Mouse (Mus musculus) CH12.LX (cell line): ENCODE results near the gene Smim23. TPM values are rescaled to one million over a fixed set of nuclear protein-coding genes. Genes with fewer than 3 reads are reported as not detected.

Experiments
- DNase-seq: peaks from one replicate; pipeline ENCODE4 v3.0.0-alpha.2; 2013; ENCODE audit errors: extremely low read depth
- H3K27ac ChIP-seq: 2 replicates; pipeline ENCODE4 v1.5.1; 2012; ENCODE audit warnings: low read depth, mild to moderate bottlenecking, control low read depth, moderate library complexity; ENCODE audit not compliant: insufficient read depth
- H3K27me3 ChIP-seq: replicated peaks from 2 replicates; pipeline ENCODE3; 2012; ENCODE audit warnings: inconsistent platforms
- H3K36me3 ChIP-seq, 2 experiments: replicated peaks in 1 of 2; 2 replicates each; pipeline versions ENCODE3 to v1.6.1; 2012; ENCODE audit warnings: inconsistent platforms in 1 of 2, low read length in 1 of 2, mild to moderate bottlenecking in 1 of 2, mixed read lengths in 1 of 2, moderate library complexity in 1 of 2; ENCODE audit not compliant: control insufficient read depth in 1 of 2, insufficient read depth in 1 of 2
- H3K4me1 ChIP-seq, 2 experiments: 2 replicates each; pipeline ENCODE4 v1.6.1; 2012; ENCODE audit warnings: inconsistent platforms in 1 of 2, moderate library complexity in 1 of 2; ENCODE audit not compliant: insufficient read depth in 2 of 2, control insufficient read depth in 1 of 2
- H3K4me2 ChIP-seq: 2 replicates; pipeline ENCODE4 v1.6.1; 2012; ENCODE audit warnings: low read depth, mild to moderate bottlenecking, control low read depth; ENCODE audit not compliant: poor library complexity, insufficient read depth, severe bottlenecking
- H3K4me3 ChIP-seq, 3 experiments: fragments of 150-350 bp in 1 of 3; sonication (generic) in 1 of 3; replicated peaks in 1 of 3; 2 replicates each; pipeline versions ENCODE3 to v1.5.1; 2011 to 2012; ENCODE audit warnings: low read depth in 2 of 3, low read length in 2 of 3, mild to moderate bottlenecking in 2 of 3, moderate library complexity in 2 of 3, control low read depth in 1 of 3, improper control_type of control experiment in 1 of 3, inconsistent platforms in 1 of 3, mixed read lengths in 1 of 3; ENCODE audit not compliant: poor library complexity in 1 of 3
- H3K79me2 ChIP-seq: replicated peaks from 2 replicates; pipeline ENCODE4 v1.6.1; 2012; ENCODE audit warnings: mild to moderate bottlenecking, moderate library complexity; ENCODE audit not compliant: control insufficient read depth, poor library complexity, insufficient read depth, severe bottlenecking; ENCODE audit errors: extremely low read depth
- H3K9ac ChIP-seq: 2 replicates; pipeline ENCODE4 v1.6.1; 2012; ENCODE audit warnings: low read depth, mild to moderate bottlenecking, control low read depth, moderate library complexity; ENCODE audit not compliant: insufficient read depth
- H3K9me3 ChIP-seq: replicated peaks from 2 replicates; pipeline ENCODE3; 2012; ENCODE audit warnings: low read length, inconsistent platforms, mixed read lengths
- CHD2 ChIP-seq: IDR thresholded peaks from 2 replicates; pipeline ENCODE4 v1.6.1; 2011; ENCODE audit warnings: low read length, improper control_type of control experiment
- CTCF ChIP-seq, 2 experiments: IDR thresholded peaks in 1 of 2; conservative IDR thresholded peaks in 1 of 2; 2 replicates each; pipeline ENCODE4 v1.5.1; 2011 to 2012; ENCODE audit warnings: low read depth in 2 of 2, low read length in 2 of 2, improper control_type of control experiment in 1 of 2, inconsistent platforms in 1 of 2, mild to moderate bottlenecking in 1 of 2, moderate library complexity in 1 of 2
- E2F4 ChIP-seq: IDR thresholded peaks from 2 replicates; pipeline ENCODE4 v1.6.1; 2011; ENCODE audit warnings: low read depth, low read length, improper control_type of control experiment; ENCODE audit not compliant: insufficient replicate concordance
- EP300 ChIP-seq: IDR thresholded peaks from 2 replicates; pipeline ENCODE4 v1.6.1; 2011; ENCODE audit warnings: low read length, improper control_type of control experiment
- MAFK ChIP-seq: IDR thresholded peaks from 2 replicates; pipeline ENCODE4 v1.6.1; 2011; ENCODE audit warnings: low read length, improper control_type of control experiment; ENCODE audit not compliant: insufficient replicate concordance
- MAZ ChIP-seq: IDR thresholded peaks from 2 replicates; pipeline ENCODE4 v1.6.1; 2012; ENCODE audit warnings: low read depth, mild to moderate bottlenecking, inconsistent platforms, low read length, improper control_type of control experiment, moderate library complexity
- POLR2AphosphoS2 ChIP-seq: IDR thresholded peaks from 2 replicates; pipeline ENCODE4 v1.6.1; 2011; ENCODE audit warnings: low read depth, low read length, improper control_type of control experiment
- RAD21 ChIP-seq: IDR thresholded peaks from 2 replicates; pipeline ENCODE4 v1.6.1; 2011; ENCODE audit warnings: low read depth, mild to moderate bottlenecking, low read length, improper control_type of control experiment, moderate library complexity
- SMC3 ChIP-seq: IDR thresholded peaks from 2 replicates; pipeline ENCODE4 v1.6.1; 2011; ENCODE audit warnings: low read depth, low read length, improper control_type of control experiment
- TCF12 ChIP-seq: IDR thresholded peaks from 2 replicates; pipeline ENCODE4 v1.6.1; 2014; ENCODE audit warnings: low read depth, mild to moderate bottlenecking, inconsistent platforms, low read length, improper control_type of control experiment
- dilution Hi-C: fragments of 300-500 bp; cut with MboI; formaldehyde crosslinking; loops from 2 replicates; pipeline ENCODE4 v1.14.3; 2020; ENCODE audit warnings: low sequenced_read_pairs; ENCODE audit not compliant: extremely low pct_unique_long_range_greater_than_20kb, extremely low pct_ligation_motif_present
- in situ Hi-C: fragments of 300-500 bp; cut with MboI; formaldehyde crosslinking; loops from 3 replicates; pipeline ENCODE4 v1.14.3; 2019; ENCODE audit warnings: low sequenced_read_pairs, low pct_ligation_motif_present, low pct_unique_long_range_greater_than_20kb, mixed read lengths
- polyA plus RNA-seq: library from polyadenylated mRNA; unstranded; fragments of >175 nt; gene quantifications from 2 replicates; pipeline ENCODE4 v1.2.1, GENCODE M21; 2012; ENCODE audit warnings: low read depth; ENCODE audit not compliant: insufficient read length
- total RNA-seq, 2 experiments: library from RNA; depleted of rRNA; stranded (reverse); fragments of 300-350 nt in 1 of 2; fragments of >200 nt in 1 of 2; gene quantifications; 2 replicates each; pipeline ENCODE4 v1.2.3; 2012 to 2014

Smim23 gene
- total and polyA plus RNA-seq, 3 experiments, result not detected

- Histone ChIP-seq H3K79me2 (no peaks in the 10 kb centered on the region), H3K9ac (no peak overlapping the region), H3K27me3 (no peaks in the 10 kb centered on the region), H3K9me3 (no peaks in the 10 kb centered on the region), H3K27ac (no peak overlapping the region), H3K4me3 (no peak overlapping the region), H3K4me1 (peaks cover 6 to 20% of the 10 kb centered on the region in 2 experiments), H3K4me2 (no peak overlapping the region), H3K36me3 (no peaks in the 10 kb centered on the region)
- dilution Hi-C loops, result no loop called here
- peak in 1 of 2 experiments; percentile 4; a peak in 1 of 4 replicates for TF ChIP-seq CTCF (conservative IDR thresholded peaks at IDR 0.05 in 1 of 2, IDR thresholded peaks at IDR 0.05 in 1 of 2; ENCODE audit: low read depth in 2 of 2, low read length in 2 of 2)
- no peak for TF ChIP-seq CHD2
- in situ Hi-C loops, result no loop called here
- DNase-seq, result no peak
Measured at GRCm38 (mm10) chr11:32809091-32809490, 15.3 kb downstream of the Smim23 start.

- no peak overlapping the region for H3K4me2 ChIP-seq
- H3K27ac ChIP-seq, result no peak overlapping the region
- TF ChIP-seq EP300 (no peak), CTCF (conservative IDR thresholded peaks at IDR 0.05 in 1 of 2, IDR thresholded peaks at IDR 0.05 in 1 of 2; ENCODE audit: low read depth in 2 of 2, low read length in 2 of 2) (peak; percentile 90 to 91), RAD21 (peak; percentile 75), MAZ (peak; percentile 88; the same call in 1 of the 2 replicates), SMC3 (peak; percentile 87)
- TF ChIP-seq, all 38 proteins: peak for 4
- dilution Hi-C loops, result no loop called here
- peaks cover 10 to 36% of the 10 kb centered on the region in 2 experiments for H3K4me1 ChIP-seq
- no peak overlapping the region for H3K4me3 ChIP-seq
- no peaks in the 10 kb centered on the region for H3K79me2 ChIP-seq
- H3K9me3 ChIP-seq, result no peaks in the 10 kb centered on the region
- in situ Hi-C loops, result no loop called here
- no peak overlapping the region for H3K9ac ChIP-seq
- H3K36me3 ChIP-seq, result no peaks in the 10 kb centered on the region
- H3K27me3 ChIP-seq, result no peaks in the 10 kb centered on the region
- DNase-seq, result peak; percentile 91
Measured at GRCm38 (mm10) chr11:32805958-32806357, 18.4 kb downstream of the Smim23 start.

GRCm38 (mm10) chr11:32803658-32804057 is 20.7 kb downstream of the Smim23 start:
- peaks cover 4 to 33% of the 10 kb centered on the region in 2 experiments for H3K4me1 ChIP-seq

More at GRCm38 (mm10) chr11:32803658-32804057, 20.7 kb downstream of the Smim23 start:
- in situ Hi-C loops, result no loop called here
- Histone ChIP-seq H3K4me2 (no peak overlapping the region), H3K79me2 (no peaks in the 10 kb centered on the region), H3K9me3 (no peaks in the 10 kb centered on the region), H3K36me3 (no peaks in the 10 kb centered on the region), H3K4me3 (no peak overlapping the region), H3K27me3 (no peaks in the 10 kb centered on the region), H3K27ac (no peak overlapping the region), H3K9ac (no peak overlapping the region)
- TF ChIP-seq CTCF (conservative IDR thresholded peaks at IDR 0.05 in 1 of 2, IDR thresholded peaks at IDR 0.05 in 1 of 2; ENCODE audit: low read depth in 2 of 2, low read length in 2 of 2) (no peak), E2F4 (no peak), MAFK (no peak), POLR2AphosphoS2 (no peak), CHD2 (no peak), TCF12 (no peak)
- dilution Hi-C loops, result no loop called here
- no peak for DNase-seq
